Mouse (Mus musculus) stomach, embryonic 14.5 days (tissue): ENCODE data around the gene Chrnb2. TPM values are rescaled to one million over a fixed set of nuclear protein-coding genes. Genes with fewer than 3 reads are reported as not detected.

ENCODE experiments used
- ATAC-seq: fragments of 200-750 bp; cut with Nextera tagmentation; 2 replicates; pipeline ENCODE4 v1.8.0; 2017; ENCODE audit warnings: low read depth, moderate TSS enrichment; ENCODE audit not compliant: insufficient number of reproducible peaks, insufficient read depth, low FRiP score
- H3K27ac ChIP-seq: fragments of 300-500 bp; sonication (generic); 2 replicates; pipeline ENCODE4 v1.5.1; 2014; ENCODE audit warnings: mild to moderate bottlenecking, low read length, moderate library complexity, mixed read lengths
- H3K27me3 ChIP-seq: fragments of 300-500 bp; sonication (generic); 2 replicates; pipeline ENCODE4 v1.6.1; 2014; ENCODE audit warnings: low read length, control low read depth, mixed read lengths; ENCODE audit not compliant: control insufficient read depth, insufficient read depth
- H3K36me3 ChIP-seq: fragments of 300-500 bp; sonication (generic); 2 replicates; pipeline ENCODE4 v1.6.1; 2014; ENCODE audit warnings: mild to moderate bottlenecking, control low read depth, low read length, moderate library complexity, mixed read lengths; ENCODE audit not compliant: control insufficient read depth, insufficient read depth
- H3K4me1 ChIP-seq: fragments of 300-500 bp; sonication (generic); 2 replicates; pipeline ENCODE4 v1.6.1; 2014; ENCODE audit warnings: low read length, control low read depth, mixed read lengths; ENCODE audit not compliant: control insufficient read depth, insufficient read depth
- H3K4me2 ChIP-seq: fragments of 300-500 bp; sonication (generic); replicated peaks from 2 replicates; pipeline ENCODE4 v1.6.1; 2014; ENCODE audit warnings: low read depth, low read length, control low read depth
- H3K4me3 ChIP-seq: fragments of 300-500 bp; sonication (generic); 2 replicates; pipeline ENCODE4 v1.5.1; 2014; ENCODE audit warnings: low read depth, low read length, control low read depth
- H3K9ac ChIP-seq: fragments of 300-500 bp; sonication (generic); replicated peaks from 2 replicates; pipeline ENCODE4 v1.6.1; 2014; ENCODE audit warnings: low read depth, mild to moderate bottlenecking, control low read depth, low read length, moderate library complexity, mixed read lengths
- H3K9me3 ChIP-seq: fragments of 300-500 bp; sonication (generic); 2 replicates; pipeline ENCODE4 v1.6.1; 2016; ENCODE audit warnings: low read depth, low read length, control low read depth; ENCODE audit not compliant: control insufficient read depth
- WGBS: fragments of 180-500 bp; shearing (Covaris S2); extraction: QIAGEN DNeasy Blood & Tissue Kit; methylation state at CpG from one replicate; pipeline ENCODE4 v1.1.7; 2014; 5-methylcytosine and 5-hydroxymethylcytosine counted together
- polyA plus RNA-seq: library from polyadenylated mRNA; unstranded; fragments of >200 nt; fragmentation: Nextera tagmentation; extraction: Ambion mirVana; gene quantifications from 2 replicates; pipeline ENCODE4 v1.2.1, GENCODE M21; 2014

Chrnb2 gene
- polyA plus RNA-seq, 1 experiment from 2014 or later, result 2.5 TPM

DNA sequence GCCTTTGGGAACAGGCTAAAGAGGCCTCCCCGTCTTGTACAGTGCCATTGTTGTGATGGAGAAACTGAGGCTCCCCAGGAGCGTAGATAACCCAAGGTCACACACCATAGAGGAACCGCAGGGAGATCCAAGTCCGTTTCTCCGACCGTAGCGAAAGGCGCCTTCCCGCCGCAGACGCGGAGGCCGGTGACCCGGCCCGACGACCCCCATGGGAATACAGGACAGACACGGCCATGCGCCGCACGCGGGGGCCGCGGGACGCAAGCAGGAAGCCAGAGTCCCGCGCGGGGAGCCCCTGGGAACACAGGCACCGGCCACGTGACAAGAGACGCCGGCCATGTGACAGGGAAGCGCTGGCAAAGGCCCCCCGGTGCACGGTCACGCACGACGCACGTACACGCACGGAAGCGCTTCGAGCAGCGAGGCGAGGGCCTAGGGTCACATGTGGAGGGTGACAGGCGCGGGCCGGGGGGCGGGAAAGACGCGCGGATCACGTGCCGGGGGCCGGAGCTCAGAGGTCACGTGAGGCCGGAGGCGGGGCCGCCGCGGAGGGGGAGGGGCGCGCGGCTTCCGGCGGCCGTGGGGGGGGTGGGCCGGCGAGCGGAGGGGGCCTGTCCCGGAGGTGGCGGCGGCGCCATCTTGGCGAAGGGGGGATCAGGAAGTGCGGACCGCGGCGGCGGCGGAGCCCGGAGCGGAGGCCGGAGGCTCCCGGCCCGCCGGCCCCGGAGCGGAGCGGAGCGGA, 8.7 kb upstream of the Chrnb2 start, which contains the start of gene Ube2q1:
Gene Ube2q1 (plus strand): TSS at position 649 of the 742 bp plus-strand sequence.
- peak within 1 kb of the TSS; percentile 96 for H3K27ac ChIP-seq
- H3K27me3 ChIP-seq, result no peaks in the 10 kb centered on the region
- peak within 1 kb of the TSS; percentile 97 for H3K4me3 ChIP-seq
- peak; percentile 94 for ATAC-seq
- H3K4me2 ChIP-seq, result peak within 1 kb of the TSS; percentile 76
- H3K9me3 ChIP-seq, result no peaks in the 10 kb centered on the region
- WGBS, result under 1% methylated on average over 71 of the region's 90 CpGs
- peaks cover 20% of the 10 kb centered on the region for H3K4me1 ChIP-seq
- peak within 1 kb of the TSS; percentile 99 for H3K9ac ChIP-seq
- peaks cover 24% of the 10 kb centered on the region; the same call in 1 of the 2 replicates for H3K36me3 ChIP-seq

DNA sequence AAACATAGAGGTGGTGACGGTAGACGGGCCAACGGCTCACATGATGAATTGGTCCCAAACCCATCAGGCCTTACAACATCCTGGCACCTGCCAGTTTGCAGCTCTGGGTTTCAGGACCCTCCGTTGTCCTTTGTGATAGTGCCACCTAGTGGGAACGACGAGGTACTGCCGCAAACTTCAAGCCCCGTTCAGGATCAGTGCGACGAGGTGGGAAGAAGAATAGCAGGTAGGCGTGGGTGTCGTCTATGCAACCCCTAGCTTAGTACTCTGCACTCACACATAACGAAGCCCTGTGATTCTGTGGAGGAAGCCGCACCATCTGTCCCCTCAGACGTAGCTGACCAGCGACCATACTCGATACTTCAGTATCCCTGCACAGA, 8.1 kb upstream of the Chrnb2 start:
- Histone ChIP-seq H3K9ac (peak overlapping the region; percentile 99; the same call in 1 of the 2 replicates), H3K4me3 (peak overlapping the region; percentile 97), H3K36me3 (peaks cover 19% of the 10 kb centered on the region; the same call in 1 of the 2 replicates), H3K27me3 (no peaks in the 10 kb centered on the region), H3K27ac (peak overlapping the region; percentile 96), H3K4me2 (peak overlapping the region; percentile 76), H3K4me1 (peaks cover 20% of the 10 kb centered on the region), H3K9me3 (no peaks in the 10 kb centered on the region)
- peak; percentile 66 for ATAC-seq
- 1% methylated on average over 17 of the region's 17 CpGs for WGBS

DNA sequence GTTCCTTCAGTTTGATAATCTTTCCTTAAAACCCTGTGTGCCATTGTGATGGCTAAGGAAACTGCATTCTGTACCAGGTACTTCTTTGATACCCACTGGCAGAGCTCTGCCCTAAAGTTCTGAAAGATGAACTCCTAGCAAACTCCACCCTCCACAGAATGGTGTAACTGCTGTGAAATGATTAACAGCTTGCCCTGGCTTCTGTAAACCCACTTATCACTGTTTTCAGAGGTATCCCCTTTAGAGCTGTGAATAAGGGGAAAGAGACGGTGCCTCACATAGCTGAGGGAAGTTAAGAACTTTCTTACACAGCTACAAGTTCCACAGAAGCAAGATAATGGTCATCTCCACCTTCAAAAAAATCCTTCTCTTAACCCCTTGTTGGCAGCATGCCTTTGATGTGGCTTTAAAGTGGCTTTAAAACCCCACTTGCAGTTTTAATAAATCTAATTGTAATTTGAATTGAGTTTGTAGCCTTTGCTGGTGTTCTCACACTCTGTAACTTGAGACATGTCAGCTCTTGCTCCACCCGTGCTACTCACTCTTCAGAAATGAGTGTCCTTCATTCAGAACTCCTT, 6.1 kb upstream of the Chrnb2 start:
- no peak for ATAC-seq
- Histone ChIP-seq H3K27me3 (no peaks in the 10 kb centered on the region), H3K36me3 (no peaks in the 10 kb centered on the region), H3K9ac (no peak overlapping the region), H3K4me3 (no peak overlapping the region), H3K9me3 (no peaks in the 10 kb centered on the region), H3K4me2 (no peak overlapping the region), H3K27ac (no peak overlapping the region), H3K4me1 (peaks cover 18% of the 10 kb centered on the region)
- 39% methylated on average over 2 of the region's 2 CpGs for WGBS

DNA sequence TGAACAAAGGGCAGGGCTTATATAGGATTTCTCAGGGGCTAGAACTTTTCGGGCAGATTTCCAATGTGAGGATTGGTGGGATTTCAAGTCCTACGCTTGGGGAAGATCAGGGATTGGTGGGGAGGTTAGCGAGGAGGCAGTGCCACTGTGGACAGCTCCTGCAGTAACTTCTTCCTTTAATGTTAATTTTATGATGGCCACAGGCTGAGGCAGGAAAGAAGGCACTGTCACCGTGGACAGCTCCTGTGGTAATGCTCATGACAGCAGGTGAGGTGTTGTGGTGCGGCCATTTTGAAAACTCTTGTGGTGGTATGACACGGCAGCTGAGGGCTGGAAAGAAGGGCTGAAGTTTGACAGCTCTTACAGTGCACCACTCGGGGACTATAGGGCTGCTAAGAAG, 5.2 kb upstream of the Chrnb2 start:
- H3K4me2 ChIP-seq, result no peak overlapping the region
- H3K4me3 ChIP-seq, result no peak overlapping the region
- H3K27ac ChIP-seq, result no peak overlapping the region
- 60% methylated on average over 7 of the region's 7 CpGs for WGBS
- no peaks in the 10 kb centered on the region for H3K36me3 ChIP-seq
- H3K9ac ChIP-seq, result no peak overlapping the region
- no peak for ATAC-seq
- H3K4me1 ChIP-seq, result peaks cover 8% of the 10 kb centered on the region; the same call in 1 of the 2 replicates
- H3K27me3 ChIP-seq, result no peaks in the 10 kb centered on the region
- no peaks in the 10 kb centered on the region for H3K9me3 ChIP-seq

DNA sequence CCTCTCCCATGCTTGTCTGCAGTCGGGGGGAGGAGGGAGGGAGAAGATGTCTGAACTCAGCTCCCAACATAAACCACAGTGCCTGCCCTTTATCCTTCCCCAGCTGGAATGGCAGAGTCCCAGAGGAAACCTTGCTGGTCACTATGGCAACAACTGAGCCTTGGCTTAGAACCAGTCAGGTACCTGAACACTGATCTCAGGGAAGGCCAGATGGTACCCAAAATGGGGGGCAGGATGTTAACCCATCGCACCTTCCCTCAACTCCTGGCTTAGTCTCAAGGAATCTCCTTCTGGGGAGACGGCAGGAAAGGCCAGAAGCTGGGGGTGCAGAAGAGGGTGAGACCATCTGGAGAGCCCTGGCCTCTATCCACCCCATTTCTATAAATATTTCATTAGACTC, 4.6 kb downstream of the Chrnb2 start:
- no peak overlapping the region for H3K9ac ChIP-seq
- H3K4me3 ChIP-seq, result no peak overlapping the region
- no peak overlapping the region for H3K4me2 ChIP-seq
- ATAC-seq, result no peak
- WGBS, result 51% methylated on average over 3 of the region's 3 CpGs
- H3K27me3 ChIP-seq, result no peaks in the 10 kb centered on the region
- no peaks in the 10 kb centered on the region for H3K36me3 ChIP-seq
- no peaks in the 10 kb centered on the region for H3K9me3 ChIP-seq
- no peak overlapping the region for H3K27ac ChIP-seq
- H3K4me1 ChIP-seq, result no peaks in the 10 kb centered on the region

DNA sequence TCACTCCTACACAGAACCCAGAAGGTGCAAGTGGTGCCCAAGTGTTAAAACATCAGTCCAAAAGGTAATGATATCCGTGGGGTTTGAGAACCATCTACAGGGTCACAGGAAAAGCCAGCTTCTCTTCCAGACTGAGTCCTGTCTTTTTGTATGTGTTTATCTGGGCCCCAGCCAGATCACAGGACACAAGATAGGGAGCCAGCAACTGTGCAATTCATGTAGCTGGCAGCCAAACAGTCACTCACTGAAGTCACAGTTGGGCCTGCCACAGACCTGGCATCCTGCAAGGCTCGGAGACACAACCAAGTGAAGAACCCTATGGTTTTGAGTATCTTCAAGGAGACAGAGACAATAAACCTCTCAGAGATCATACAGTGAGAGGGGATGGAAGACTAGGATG, 6.6 kb downstream of the Chrnb2 start:
- Histone ChIP-seq H3K27ac (no peak overlapping the region), H3K9me3 (no peaks in the 10 kb centered on the region), H3K4me2 (no peak overlapping the region), H3K9ac (no peak overlapping the region), H3K36me3 (no peaks in the 10 kb centered on the region), H3K27me3 (no peaks in the 10 kb centered on the region), H3K4me3 (no peak overlapping the region), H3K4me1 (0 out of 2 replicates have a peak, but pooled peaks cover 1% of the 10 kb centered on the region)
- ATAC-seq, result no peak
- WGBS, result 72% methylated on average over 2 of the region's 2 CpGs

DNA sequence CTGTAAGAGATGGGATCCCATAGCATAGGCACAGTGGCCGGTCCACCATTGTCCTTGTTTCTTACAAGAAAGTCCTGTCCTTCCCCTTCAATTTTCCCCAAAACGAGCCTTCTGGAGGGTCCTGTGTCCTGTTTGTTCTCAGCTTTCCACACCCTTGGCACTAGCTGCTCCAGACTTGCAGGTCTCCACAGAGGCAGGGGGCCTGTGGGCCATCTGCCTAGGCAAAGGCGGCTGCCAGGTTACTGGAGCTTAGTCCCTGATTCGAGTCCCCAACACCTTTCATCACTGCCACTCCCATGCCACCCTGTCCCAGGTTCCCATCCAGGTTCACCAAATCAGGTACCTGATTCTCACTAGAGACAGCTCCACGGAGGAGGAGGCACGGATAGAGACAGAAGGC, 9.1 kb downstream of the Chrnb2 start:
- no peak overlapping the region for H3K27ac ChIP-seq
- peaks cover 6% of the 10 kb centered on the region for H3K36me3 ChIP-seq
- H3K4me1 ChIP-seq, result peaks cover 12% of the 10 kb centered on the region; the same call in 1 of the 2 replicates
- no peaks in the 10 kb centered on the region for H3K27me3 ChIP-seq
- no peak for ATAC-seq
- H3K4me2 ChIP-seq, result no peak overlapping the region
- H3K4me3 ChIP-seq, result no peak overlapping the region
- WGBS, result 61% methylated on average over 6 of the region's 6 CpGs
- no peak overlapping the region for H3K9ac ChIP-seq
- no peaks in the 10 kb centered on the region for H3K9me3 ChIP-seq

DNA sequence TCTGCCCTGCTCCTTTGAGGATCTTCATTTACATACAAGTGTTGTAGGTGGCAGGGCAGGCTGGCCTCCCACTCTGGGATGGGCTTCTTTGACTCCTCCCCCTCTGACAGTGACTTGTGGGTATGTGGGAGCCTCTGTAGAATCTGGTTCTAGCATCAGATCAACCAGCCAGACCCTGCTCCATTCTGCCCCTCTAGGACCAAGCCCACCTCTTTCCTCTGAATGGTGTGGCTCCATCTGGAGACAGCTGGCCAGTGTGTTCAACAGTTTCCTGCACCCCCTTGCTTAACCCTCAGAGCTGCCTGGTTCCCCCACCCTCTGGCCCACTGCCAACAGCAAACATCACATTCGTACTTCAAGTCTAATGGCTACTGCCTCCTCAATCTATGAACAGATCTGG, 12.1 kb downstream of the Chrnb2 start:
- ATAC-seq, result peak; percentile 61
- WGBS, result 8% methylated on average over 1 of the region's 1 CpGs
- no peaks in the 10 kb centered on the region for H3K27me3 ChIP-seq
- H3K9me3 ChIP-seq, result no peaks in the 10 kb centered on the region
- peaks cover 12% of the 10 kb centered on the region; the same call in 1 of the 2 replicates for H3K4me1 ChIP-seq
- no peak overlapping the region for H3K4me2 ChIP-seq
- no peak overlapping the region for H3K27ac ChIP-seq
- H3K4me3 ChIP-seq, result no peak overlapping the region
- H3K36me3 ChIP-seq, result peaks cover 16% of the 10 kb centered on the region
- H3K9ac ChIP-seq, result no peak overlapping the region
